Comparison of ENCODE assay signal across 10 mouse cellular contexts in genomic region chr16:84776089-84776784, GRCm38 (mm10). TPM values are rescaled to one million over a fixed set of nuclear protein-coding genes. Genes with fewer than 3 reads are reported as not detected.
A peak's percentile ranks its signal among the peaks of the same experiment; 100 is the strongest.
DNase-seq lines count a peak whose midpoint lies in the region; ATAC-seq and TF ChIP-seq lines count a peak whose summit lies in the region.
"Had no signal": no experiment of that assay in that cellular context is flagged by ENCODE, and none has a peak within 500 bp of the region (broad histone marks: within the 10 kb centered on the region; RNA-seq: fewer than 3 reads in every experiment).

No protein-coding gene starts in this region.

- H3ac ChIP-seq in myocyte (ENCODE audit: control insufficient read depth, insufficient read length) = no peak overlapping the region

- peaks cover 56% of the 10 kb centered on the region for H3K79me2 ChIP-seq in myocyte (ENCODE audit: control insufficient read depth, insufficient read depth)

- peak overlapping the region; percentile 65 for H3K4me2 ChIP-seq in myocyte (ENCODE audit: low read depth)

- peak overlapping the region; percentile 64; the same call in 1 of the 2 replicates for H3K4me3 ChIP-seq in layer of hippocampus, adult 2 months
- peak overlapping the region; percentile 88 for H3K4me3 ChIP-seq in myocyte

- H3K27ac ChIP-seq in layer of hippocampus, adult 2 months = no peak overlapping the region
- H3K27ac ChIP-seq: embryonic facial prominence, embryonic 12.5 days had no signal

- peak; percentile 30 to 46; a peak in 2 of 4 replicates for ATAC-seq in hematopoietic stem cell, adult 5-6 weeks (replicated peaks in 1 of 2; ENCODE audit: insufficient read depth in 1 of 2, low FRiP score in 2 of 2, low TSS enrichment in 1 of 2, low read depth in 1 of 2, poor library complexity in 2 of 2, severe bottlenecking in 2 of 2)
- ATAC-seq in monocyte, adult 5-6 weeks (replicated peaks; ENCODE audit: insufficient number of reproducible peaks, low FRiP score, low TSS enrichment, poor library complexity, severe bottlenecking) = no peak

- no peaks in the 10 kb centered on the region for H3K36me3 ChIP-seq in myocyte (ENCODE audit: control insufficient read depth, insufficient read depth)
- H3K36me3 ChIP-seq: embryonic facial prominence, embryonic 12.5 days had no signal

- no peak for DNase-seq in layer of hippocampus, adult 2 months (ENCODE audit: low spot score in 2 of 2)
- no peak for DNase-seq in layer of hippocampus, adult 9-10 months (ENCODE audit: low spot score)
- peak; percentile 26 for DNase-seq in brain, embryonic 14.5 days (ENCODE audit: low read depth)
- DNase-seq in layer of hippocampus, adult 11-12 months (ENCODE audit: low spot score) = no peak
- DNase-seq in thymus, postnatal 10 days (ENCODE audit: low spot score in 2 of 2) = no peak

- H3K27me3 ChIP-seq in myocyte (ENCODE audit: control insufficient read depth, insufficient read depth, insufficient read length) = no peaks in the 10 kb centered on the region

- TF ChIP-seq CTCF in layer of hippocampus, adult 2 months (conservative IDR thresholded peaks at IDR 0.05) = peak; percentile 61
- peak; percentile 23; the same call in 1 of the 2 replicates for TF ChIP-seq CTCF in brain, embryonic 14.5 days (IDR thresholded peaks at IDR 0.05; ENCODE audit: borderline replicate concordance, extremely low read depth, insufficient read depth, insufficient read length)

- TF ChIP-seq POLR2A in brain, embryonic 14.5 days (IDR thresholded peaks at IDR 0.05; ENCODE audit: borderline replicate concordance, extremely low read depth, insufficient read depth, insufficient read length, poor library complexity, severe bottlenecking) = no peak
- TF ChIP-seq POLR2A in myocyte (IDR thresholded peaks at IDR 0.05; ENCODE audit: insufficient read length, low read depth) = no peak

TF ChIP-seq in myocyte, 11 proteins besides CTCF, POLR2A, EP300 and RAD21:
- TF ChIP-seq CEBPB (IDR thresholded peaks at IDR 0.05; ENCODE audit: insufficient read depth, poor library complexity, severe bottlenecking) = no peak
- TF ChIP-seq USF1 (IDR thresholded peaks at IDR 0.05; ENCODE audit: low read depth) = peak; percentile 39
- peak in 1 of 3 experiments; percentile 1 for TF ChIP-seq MYOD1 (IDR thresholded peaks at IDR 0.05; ENCODE audit: control insufficient read depth in 1 of 3, insufficient read length in 2 of 3, low read depth in 2 of 3)

RNA-seq across cellular contexts. Expression of gene Jam2, which starts 2.3 kb away (rescaled TPM):
- total RNA-seq in layer of hippocampus, adult 2 months (2021) = 10 to 100 TPM; 18.9 to 22.6 TPM
- polyA plus RNA-seq in brain, embryonic 14.5 days (2012; rRNA removed) = 26.8 and 30.3 TPM in 2 replicates
- 0.69 and 4.6 TPM in 2 replicates for total RNA-seq in hematopoietic stem cell, adult 5-6 weeks (2017)
- 37.2 TPM for polyA plus RNA-seq in myocyte (2012; fragmentation: generic; extraction: Trizol)
- total RNA-seq in monocyte, adult 5-6 weeks (2017) = 0.19 TPM in 1 of 3 replicates, not detected in the others
- total RNA-seq: neutrophil, adult 5-6 weeks had no signal

RNA-seq across cellular contexts. Expression of gene Mrpl39, which starts 40.7 kb away (rescaled TPM):
- total RNA-seq in layer of hippocampus, adult 2 months (2021) = 10 to 100 TPM; 19.7 to 27.6 TPM
- polyA plus RNA-seq in brain, embryonic 14.5 days (2012; rRNA removed) = 26.4 and 27.2 TPM in 2 replicates
- 40.1 and 61.8 TPM in 2 replicates for total RNA-seq in hematopoietic stem cell, adult 5-6 weeks (2017)
- polyA plus RNA-seq in myocyte (2012; fragmentation: generic; extraction: Trizol) = 36.6 TPM
- 27.6 to 43.8 TPM (median 30.4 TPM) in 3 replicates for total RNA-seq in monocyte, adult 5-6 weeks (2017)

RNA-seq across cellular contexts. Expression of gene Gabpa, which starts 58.5 kb away (rescaled TPM):
- total RNA-seq in layer of hippocampus, adult 2 months (2021) = 10 to 100 TPM; 26.1 to 33.3 TPM
- polyA plus RNA-seq in brain, embryonic 14.5 days (2012; rRNA removed) = 26.6 and 27.1 TPM in 2 replicates
- 81.4 and 87.7 TPM in 2 replicates for total RNA-seq in hematopoietic stem cell, adult 5-6 weeks (2017)
- polyA plus RNA-seq in myocyte (2012; fragmentation: generic; extraction: Trizol) = 10.3 TPM
- total RNA-seq in monocyte, adult 5-6 weeks (2017) = 75.5 to 102 TPM (median 84.3 TPM) in 3 replicates

RNA-seq across cellular contexts. Expression of gene Atp5j, which starts 59.2 kb away (rescaled TPM):
- total RNA-seq in layer of hippocampus, adult 2 months (2021) = 100 to 1,000 TPM; 360 to 363 TPM
- 273 and 332 TPM in 2 replicates for polyA plus RNA-seq in brain, embryonic 14.5 days (2012; rRNA removed)
- 266 and 344 TPM in 2 replicates for total RNA-seq in hematopoietic stem cell, adult 5-6 weeks (2017)
- polyA plus RNA-seq in myocyte (2012; fragmentation: generic; extraction: Trizol) = 361 TPM
- total RNA-seq in monocyte, adult 5-6 weeks (2017) = 124 to 198 TPM (median 161 TPM) in 3 replicates
